Mouse (Mus musculus): ENCODE results near the gene Fbxw13. TPM values are rescaled to one million over a fixed set of nuclear protein-coding genes. Genes with fewer than 3 reads are reported as not detected.
"Not testable (repeated sequence)": the region's sequence is repeated elsewhere in the genome, so short reads cannot be mapped to it uniquely, and the experiment has no call there.

Fbxw13 gene
- total and polyA plus RNA-seq, 2 experiments from 2014 or later: 0.16 TPM; not detected in 1

DNA sequence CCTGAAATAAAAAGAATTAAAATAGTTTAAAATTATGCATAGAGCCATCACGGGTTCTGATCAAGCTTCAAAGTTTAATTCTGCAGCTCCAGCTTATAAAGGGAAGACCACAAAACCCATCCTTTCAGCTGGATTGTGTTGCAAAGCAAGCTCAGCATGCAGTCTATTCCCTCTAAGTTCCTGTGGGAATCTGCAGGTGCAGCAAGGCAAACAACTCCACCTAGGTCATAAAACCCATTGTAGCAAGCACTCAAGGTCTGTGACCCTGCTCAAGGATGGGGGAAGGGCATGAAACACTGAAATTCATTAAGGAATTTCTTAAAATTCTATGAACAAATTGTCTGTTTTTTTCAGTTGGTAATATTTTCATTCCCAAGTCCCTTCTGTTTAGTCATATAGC, 18.6 kb downstream of the Fbxw13 start:
- WGBS: 89% methylated on average over 1 of the region's 1 CpGs
- Histone ChIP-seq H3K9ac (replicated peaks; ENCODE audit: low read length, poor library complexity, severe bottlenecking) (no peak overlapping the region), H3K27me3 (ENCODE audit: insufficient read depth, low read length) (no peaks in the 10 kb centered on the region), H3K36me3 (ENCODE audit: insufficient read depth, low read length) (no peaks in the 10 kb centered on the region), H3K4me2 (ENCODE audit: low read depth, low read length, poor library complexity, severe bottlenecking) (no peak overlapping the region), H3K4me1 (ENCODE audit: insufficient read depth, low read length) (no peaks in the 10 kb centered on the region), H3K27ac (ENCODE audit: low read depth, low read length) (no peak overlapping the region), H3K9me3 (ENCODE audit: low read length) (no peaks in the 10 kb centered on the region), H3K4me3 (ENCODE audit: low read depth, low read length) (no peak overlapping the region)
- ATAC-seq (ENCODE audit: low FRiP score) (no peak), DNase-seq (ENCODE audit: low spot score) (no peak)
- no peak for TF ChIP-seq CTCF (IDR thresholded peaks at IDR 0.05)

DNA sequence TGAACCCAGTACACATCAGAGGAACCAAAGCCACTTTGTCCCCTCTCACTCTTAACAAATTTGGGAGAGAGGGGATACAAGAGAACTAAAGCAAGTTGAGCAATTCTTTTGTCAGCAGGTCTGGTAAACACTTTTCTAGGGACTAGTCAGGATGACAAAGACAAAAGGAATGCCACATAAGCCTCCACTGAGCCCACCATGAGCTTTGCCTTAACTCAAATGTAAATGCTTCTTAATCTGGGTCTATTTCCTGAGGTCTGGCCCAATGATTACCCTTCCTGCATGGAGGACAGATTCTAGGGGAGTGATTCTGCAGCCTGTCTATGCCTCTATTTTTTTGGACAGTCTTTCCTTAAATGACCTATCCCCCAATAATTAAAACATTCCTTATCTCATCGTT, 19.5 kb downstream of the Fbxw13 start:
- Histone ChIP-seq H3K9ac (replicated peaks; ENCODE audit: low read length, poor library complexity, severe bottlenecking) (no peak overlapping the region), H3K4me1 (ENCODE audit: insufficient read depth, low read length) (no peaks in the 10 kb centered on the region), H3K4me3 (ENCODE audit: low read depth, low read length) (no peak overlapping the region), H3K4me2 (ENCODE audit: low read depth, low read length, poor library complexity, severe bottlenecking) (no peak overlapping the region), H3K27me3 (ENCODE audit: insufficient read depth, low read length) (no peaks in the 10 kb centered on the region), H3K9me3 (ENCODE audit: low read length) (no peaks in the 10 kb centered on the region), H3K36me3 (ENCODE audit: insufficient read depth, low read length) (no peaks in the 10 kb centered on the region), H3K27ac (ENCODE audit: low read depth, low read length) (no peak overlapping the region)
- DNase-seq (ENCODE audit: low spot score) (no peak), ATAC-seq (ENCODE audit: low FRiP score) (no peak)
- no peak for TF ChIP-seq CTCF (IDR thresholded peaks at IDR 0.05)
- WGBS: 85% methylated on average over 1 of the region's 1 CpGs

DNA sequence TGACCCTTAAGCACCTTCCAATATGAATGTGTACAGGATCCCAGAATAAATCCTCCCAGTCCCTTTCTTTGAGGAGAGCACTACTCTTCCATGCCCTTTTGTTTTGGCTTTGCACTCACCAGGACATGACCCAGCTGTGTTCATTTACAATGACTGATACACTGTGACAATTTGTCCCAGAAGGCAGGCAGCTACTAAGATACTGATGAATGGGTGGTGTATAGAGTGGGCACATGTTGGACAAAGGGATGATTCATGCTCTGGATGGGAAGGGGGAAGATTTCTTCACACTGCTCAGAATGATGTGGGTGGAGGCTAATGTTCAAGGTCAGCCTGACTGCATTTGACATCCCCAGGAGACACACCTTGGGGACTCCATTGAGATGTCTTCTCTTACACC, 28.5 kb downstream of the Fbxw13 start:
- TF ChIP-seq CTCF (IDR thresholded peaks at IDR 0.05): no peak
- Histone ChIP-seq H3K9me3 (ENCODE audit: low read length) (no peaks in the 10 kb centered on the region), H3K36me3 (ENCODE audit: insufficient read depth, low read length) (no peaks in the 10 kb centered on the region), H3K27ac (ENCODE audit: low read depth, low read length) (no peak overlapping the region), H3K4me3 (ENCODE audit: low read depth, low read length) (no peak overlapping the region), H3K27me3 (ENCODE audit: insufficient read depth, low read length) (no peaks in the 10 kb centered on the region), H3K4me2 (ENCODE audit: low read depth, low read length, poor library complexity, severe bottlenecking) (no peak overlapping the region), H3K9ac (replicated peaks; ENCODE audit: low read length, poor library complexity, severe bottlenecking) (no peak overlapping the region), H3K4me1 (ENCODE audit: insufficient read depth, low read length) (no peaks in the 10 kb centered on the region)
- DNase-seq (ENCODE audit: low spot score) (no peak), ATAC-seq (ENCODE audit: low FRiP score) (no peak)

DNA sequence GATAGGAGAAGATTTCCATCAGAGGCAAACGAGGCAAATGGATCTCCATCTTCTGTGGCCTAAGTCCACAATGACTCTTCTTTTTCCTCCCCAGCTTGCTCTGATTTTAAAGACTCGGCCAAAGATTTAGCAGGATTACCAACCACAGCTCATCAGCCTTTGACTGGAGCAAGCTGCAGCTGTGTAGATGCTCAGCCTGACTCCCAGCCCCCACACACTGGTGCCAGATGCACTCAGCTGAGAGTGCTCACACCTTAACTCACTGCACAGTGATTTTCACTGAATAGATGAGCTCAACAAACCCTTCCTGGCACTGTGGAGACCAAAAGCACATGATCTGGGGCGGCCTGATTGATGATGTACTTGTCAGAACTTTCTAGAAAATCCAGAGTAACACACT, 33.8 kb downstream of the Fbxw13 start, which contains the start of gene Fbxw21:
Gene Fbxw21 (minus strand): TSS at position 101 of the 400 bp plus-strand sequence.
- Histone ChIP-seq H3K36me3 (ENCODE audit: insufficient read depth, low read length) (no peaks in the 10 kb centered on the region), H3K4me1 (ENCODE audit: insufficient read depth, low read length) (no peaks in the 10 kb centered on the region), H3K4me2 (ENCODE audit: low read depth, low read length, poor library complexity, severe bottlenecking) (no peak within 1 kb of the TSS), H3K27me3 (ENCODE audit: insufficient read depth, low read length) (no peaks in the 10 kb centered on the region), H3K27ac (ENCODE audit: low read depth, low read length) (no peak within 1 kb of the TSS), H3K4me3 (ENCODE audit: low read depth, low read length) (no peak within 1 kb of the TSS), H3K9me3 (ENCODE audit: low read length) (no peaks in the 10 kb centered on the region), H3K9ac (replicated peaks; ENCODE audit: low read length, poor library complexity, severe bottlenecking) (no peak within 1 kb of the TSS)
- WGBS: 68% methylated on average over 3 of the region's 3 CpGs
- DNase-seq (ENCODE audit: low spot score): no peak
- no peak for TF ChIP-seq CTCF (IDR thresholded peaks at IDR 0.05)
- ATAC-seq (ENCODE audit: low FRiP score): no peak

GRCm38 (mm10) chr9:109140414-109140813, 55.4 kb downstream of the Fbxw13 start:
- not testable (repeated sequence) for H3K9ac ChIP-seq (replicated peaks; ENCODE audit: low read length, poor library complexity, severe bottlenecking); H3K36me3 ChIP-seq (ENCODE audit: insufficient read depth, low read length); DNase-seq (ENCODE audit: low spot score); H3K4me3 ChIP-seq (ENCODE audit: low read depth, low read length); ATAC-seq (ENCODE audit: low FRiP score); H3K27ac ChIP-seq (ENCODE audit: low read depth, low read length); H3K27me3 ChIP-seq (ENCODE audit: insufficient read depth, low read length); H3K4me1 ChIP-seq (ENCODE audit: insufficient read depth, low read length); H3K4me2 ChIP-seq (ENCODE audit: low read depth, low read length, poor library complexity, severe bottlenecking); H3K9me3 ChIP-seq (ENCODE audit: low read length)
- WGBS: 67% methylated on average over 4 of the region's 4 CpGs

- no peaks in the 10 kb centered on the region for H3K4me1 ChIP-seq (ENCODE audit: insufficient read depth, low read length)
- no peak overlapping the region for H3K4me2 ChIP-seq (ENCODE audit: low read depth, low read length, poor library complexity, severe bottlenecking)
- H3K4me3 ChIP-seq (ENCODE audit: low read depth, low read length): no peak overlapping the region
- H3K9me3 ChIP-seq (ENCODE audit: low read length): no peaks in the 10 kb centered on the region
- H3K27me3 ChIP-seq (ENCODE audit: insufficient read depth, low read length): no peaks in the 10 kb centered on the region
- no peak for TF ChIP-seq CTCF (IDR thresholded peaks at IDR 0.05)
- no peak overlapping the region for H3K27ac ChIP-seq (ENCODE audit: low read depth, low read length)
- H3K9ac ChIP-seq (replicated peaks; ENCODE audit: low read length, poor library complexity, severe bottlenecking): no peak overlapping the region
- no peaks in the 10 kb centered on the region for H3K36me3 ChIP-seq (ENCODE audit: insufficient read depth, low read length)
- ATAC-seq (ENCODE audit: low FRiP score) (no peak), DNase-seq (ENCODE audit: low spot score) (no peak)
- 85% methylated on average over 5 of the region's 5 CpGs for WGBS
Measured at GRCm38 (mm10) chr9:109130076-109130475, 65.7 kb downstream of the Fbxw13 start.

Other genes starting within 250 kb of the Fbxw13 start
- gene Col7a1, start 242.4 kb downstream of the Fbxw13 start, total RNA-seq (2014; rRNA removed): 1.7 and 4.5 TPM in 2 replicates
- 0.71 and 1.5 TPM in 2 replicates for gene Col7a1, start 242.4 kb downstream of the Fbxw13 start, polyA plus RNA-seq (2015; fragmentation: Nextera tagmentation; extraction: Ambion mirVana)
- gene Ucn2, start 210.0 kb downstream of the Fbxw13 start, total RNA-seq (2014; rRNA removed): not detected in 2 replicates
- gene Ucn2, start 210.0 kb downstream of the Fbxw13 start, polyA plus RNA-seq (2015; fragmentation: Nextera tagmentation; extraction: Ambion mirVana): not detected in 2 replicates
- 46.1 and 51.7 TPM in 2 replicates for gene Pfkfb4, start 204.2 kb downstream of the Fbxw13 start, total RNA-seq (2014; rRNA removed)
- gene Pfkfb4, start 204.2 kb downstream of the Fbxw13 start, polyA plus RNA-seq (2015; fragmentation: Nextera tagmentation; extraction: Ambion mirVana): 24.1 and 28.6 TPM in 2 replicates
- gene Shisa5, start 157.4 kb downstream of the Fbxw13 start, total RNA-seq (2014; rRNA removed): 79.7 and 80.6 TPM in 2 replicates
- gene Shisa5, start 157.4 kb downstream of the Fbxw13 start, polyA plus RNA-seq (2015; fragmentation: Nextera tagmentation; extraction: Ambion mirVana): 75.0 and 89.3 TPM in 2 replicates
- gene Trex1, start 136.2 kb downstream of the Fbxw13 start, total RNA-seq (2014; rRNA removed): 22.5 and 28.1 TPM in 2 replicates
- gene Trex1, start 136.2 kb downstream of the Fbxw13 start, polyA plus RNA-seq (2015; fragmentation: Nextera tagmentation; extraction: Ambion mirVana): 14.8 and 18.6 TPM in 2 replicates
- 34.7 and 35.1 TPM in 2 replicates for gene Atrip, start 121.9 kb downstream of the Fbxw13 start, total RNA-seq (2014; rRNA removed)
- 32.9 and 34.7 TPM in 2 replicates for gene Atrip, start 121.9 kb downstream of the Fbxw13 start, polyA plus RNA-seq (2015; fragmentation: Nextera tagmentation; extraction: Ambion mirVana)
- gene Ccdc51, start 113.5 kb downstream of the Fbxw13 start, total RNA-seq (2014; rRNA removed): 6.9 and 7.4 TPM in 2 replicates
- gene Ccdc51, start 113.5 kb downstream of the Fbxw13 start, polyA plus RNA-seq (2015; fragmentation: Nextera tagmentation; extraction: Ambion mirVana): 4.8 and 7.1 TPM in 2 replicates
- gene Tma7, start 113.4 kb downstream of the Fbxw13 start, total RNA-seq (2014; rRNA removed): 129 and 162 TPM in 2 replicates
- gene Tma7, start 113.4 kb downstream of the Fbxw13 start, polyA plus RNA-seq (2015; fragmentation: Nextera tagmentation; extraction: Ambion mirVana): 766 and 825 TPM in 2 replicates
- gene Plxnb1, start 100.6 kb downstream of the Fbxw13 start, total RNA-seq (2014; rRNA removed): 64.8 and 73.2 TPM in 2 replicates
- 10.2 and 11.1 TPM in 2 replicates for gene Plxnb1, start 100.6 kb downstream of the Fbxw13 start, polyA plus RNA-seq (2015; fragmentation: Nextera tagmentation; extraction: Ambion mirVana)
- not detected in 2 replicates for gene Fbxw21, start 33.9 kb downstream of the Fbxw13 start, total RNA-seq (2014; rRNA removed)
- not detected in 2 replicates for gene Fbxw21, start 33.9 kb downstream of the Fbxw13 start, polyA plus RNA-seq (2015; fragmentation: Nextera tagmentation; extraction: Ambion mirVana)
- not detected in 2 replicates for gene Fbxw20, start 38.8 kb upstream of the Fbxw13 start, total RNA-seq (2014; rRNA removed)
- not detected in 2 replicates for gene Fbxw20, start 38.8 kb upstream of the Fbxw13 start, polyA plus RNA-seq (2015; fragmentation: Nextera tagmentation; extraction: Ambion mirVana)
- not detected in 2 replicates for gene Fbxw14, start 91.7 kb upstream of the Fbxw13 start, total RNA-seq (2014; rRNA removed)
- gene Fbxw14, start 91.7 kb upstream of the Fbxw13 start, polyA plus RNA-seq (2015; fragmentation: Nextera tagmentation; extraction: Ambion mirVana): not detected in 2 replicates
- not detected in 2 replicates for gene Fbxw28, start 143.7 kb upstream of the Fbxw13 start, total RNA-seq (2014; rRNA removed)
- gene Fbxw28, start 143.7 kb upstream of the Fbxw13 start, polyA plus RNA-seq (2015; fragmentation: Nextera tagmentation; extraction: Ambion mirVana): not detected in 2 replicates
- not detected in 2 replicates for gene Fbxw22, start 208.3 kb upstream of the Fbxw13 start, total RNA-seq (2014; rRNA removed)
- gene Fbxw22, start 208.3 kb upstream of the Fbxw13 start, polyA plus RNA-seq (2015; fragmentation: Nextera tagmentation; extraction: Ambion mirVana): not detected in 2 replicates